Comparison of ENCODE assay signal across 30 mouse cellular contexts in genomic region chrX:88158037-88158436, GRCm38 (mm10). TPM values are rescaled to one million over a fixed set of nuclear protein-coding genes. Genes with fewer than 3 reads are reported as not detected.
DNase-seq lines count a peak whose midpoint lies in the region; ATAC-seq and TF ChIP-seq lines count a peak whose summit lies in the region.
"Had no signal": no experiment of that assay in that cellular context is flagged by ENCODE, and none has a peak within 500 bp of the region (broad histone marks: within the 10 kb centered on the region; RNA-seq: fewer than 3 reads in every experiment).

No protein-coding gene starts in this region.

- ATAC-seq in forebrain, embryonic 14.5 days, result peak; percentile 40; the same call in 1 of the 2 replicates
- no peak for ATAC-seq in forebrain, embryonic 11.5 days (replicated peaks; ENCODE audit: low FRiP score)
- ATAC-seq in midbrain, embryonic 14.5 days (ENCODE audit: low FRiP score, low TSS enrichment), result no peak
- no peak for ATAC-seq in midbrain, postnatal 0 days (ENCODE audit: low FRiP score)
- peak; percentile 46; the same call in 1 of the 2 replicates for ATAC-seq in neural tube, embryonic 14.5 days (ENCODE audit: low read depth)
- ATAC-seq: CD4-positive, CD25-positive, alpha-beta regulatory T cell, adult 4 months had no signal

- no peaks in the 10 kb centered on the region for H3K4me1 ChIP-seq in forebrain, embryonic 14.5 days (ENCODE audit: control insufficient read depth, insufficient read depth, low read length)
- no peaks in the 10 kb centered on the region for H3K4me1 ChIP-seq in forebrain, embryonic 11.5 days (replicated peaks; ENCODE audit: control insufficient read depth, insufficient read depth, low read length)
- H3K4me1 ChIP-seq in midbrain, embryonic 14.5 days (ENCODE audit: control insufficient read depth, insufficient read depth, low read length), result no peaks in the 10 kb centered on the region
- no peaks in the 10 kb centered on the region for H3K4me1 ChIP-seq in midbrain, postnatal 0 days (ENCODE audit: insufficient read depth, low read length)
- H3K4me1 ChIP-seq in ES-E14 (ENCODE audit: control insufficient read depth in 2 of 2, insufficient read depth in 2 of 2, low read length in 2 of 2, poor library complexity in 1 of 2), result no peaks in the 10 kb centered on the region; a peak in 1 of 4 replicates
- H3K4me1 ChIP-seq in neural tube, embryonic 14.5 days (ENCODE audit: control insufficient read depth, insufficient read depth, low read length), result no peaks in the 10 kb centered on the region
- H3K4me1 ChIP-seq: embryonic facial prominence, embryonic 12.5 days; forebrain, embryonic 12.5 days; limb, embryonic 10.5 days; liver, embryonic 15.5 days; lung, embryonic 15.5 days had no signal

- no peaks in the 10 kb centered on the region for H3K36me3 ChIP-seq in forebrain, embryonic 14.5 days (ENCODE audit: control insufficient read depth, insufficient read depth, low read length)
- no peaks in the 10 kb centered on the region for H3K36me3 ChIP-seq in forebrain, embryonic 11.5 days (ENCODE audit: control insufficient read depth, insufficient read depth, low read length)
- no peaks in the 10 kb centered on the region for H3K36me3 ChIP-seq in midbrain, embryonic 14.5 days (ENCODE audit: control insufficient read depth, insufficient read depth, low read length)
- no peaks in the 10 kb centered on the region for H3K36me3 ChIP-seq in midbrain, postnatal 0 days (ENCODE audit: insufficient read depth, low read length)
- H3K36me3 ChIP-seq in ES-E14 (ENCODE audit: control insufficient read depth, insufficient read depth, low read length, poor library complexity, severe bottlenecking), result no peaks in the 10 kb centered on the region
- no peaks in the 10 kb centered on the region for H3K36me3 ChIP-seq in neural tube, embryonic 14.5 days (ENCODE audit: control insufficient read depth, insufficient read depth, low read length)
- H3K36me3 ChIP-seq: embryonic facial prominence, embryonic 12.5 days; forebrain, embryonic 12.5 days; limb, embryonic 10.5 days; liver, embryonic 15.5 days; lung, embryonic 15.5 days had no signal

- peak; percentile 45 for DNase-seq in forebrain, embryonic 14.5 days (ENCODE audit: low spot score)
- no peak for DNase-seq in forebrain, embryonic 11.5 days (ENCODE audit: low spot score)
- peak; percentile 3 for DNase-seq in midbrain, embryonic 14.5 days
- DNase-seq in midbrain, postnatal 0 days (ENCODE audit: low spot score), result no peak
- DNase-seq in ES-E14 (ENCODE audit: low read depth, low spot score), result peak; percentile 21
- no peak for DNase-seq in cerebellum, adult 9-11 months
- DNase-seq: adrenal gland, postnatal 14 days; cerebellum, adult 11 months; cerebellum, postnatal 10 days; gastrocnemius, postnatal 14 days; heart, adult 11 months; kidney, adult 11 months; kidney, postnatal 4 days; liver; lung, postnatal 4 days; right cerebral cortex, postnatal 14 days had no signal

- no peak for TF ChIP-seq CTCF in midbrain, postnatal 0 days (IDR thresholded peaks at IDR 0.05)

- H3K9me3 ChIP-seq in forebrain, embryonic 14.5 days (replicated peaks; ENCODE audit: control insufficient read depth, low read length), result no peaks in the 10 kb centered on the region
- H3K9me3 ChIP-seq in forebrain, embryonic 11.5 days (ENCODE audit: control insufficient read depth, low read length), result no peaks in the 10 kb centered on the region
- no peaks in the 10 kb centered on the region for H3K9me3 ChIP-seq in midbrain, embryonic 14.5 days (ENCODE audit: control insufficient read depth, low read length)
- no peaks in the 10 kb centered on the region for H3K9me3 ChIP-seq in midbrain, postnatal 0 days (ENCODE audit: low read length)
- H3K9me3 ChIP-seq in ES-E14 (ENCODE audit: control insufficient read depth, insufficient read depth, low read depth, low read length), result no peaks in the 10 kb centered on the region
- H3K9me3 ChIP-seq in neural tube, embryonic 14.5 days (ENCODE audit: control insufficient read depth, low read length), result no peaks in the 10 kb centered on the region
- H3K9me3 ChIP-seq: embryonic facial prominence, embryonic 12.5 days; forebrain, embryonic 12.5 days; limb, embryonic 10.5 days; liver, embryonic 15.5 days; lung, embryonic 15.5 days had no signal

- H3K27ac ChIP-seq in forebrain, embryonic 14.5 days (ENCODE audit: low read depth, low read length), result no peak overlapping the region
- no peak overlapping the region for H3K27ac ChIP-seq in forebrain, embryonic 11.5 days (ENCODE audit: low read depth, low read length)
- no peak overlapping the region for H3K27ac ChIP-seq in midbrain, embryonic 14.5 days (replicated peaks; ENCODE audit: low read depth, low read length)
- H3K27ac ChIP-seq in midbrain, postnatal 0 days (ENCODE audit: low read depth, low read length), result no peak overlapping the region
- no peak overlapping the region; the same call in 1 of the 2 replicates for H3K27ac ChIP-seq in ES-E14 (ENCODE audit: insufficient read depth, low read depth, low read length, poor library complexity, severe bottlenecking)
- H3K27ac ChIP-seq in neural tube, embryonic 14.5 days (ENCODE audit: low read depth, low read length), result no peak overlapping the region
- H3K27ac ChIP-seq: embryonic facial prominence, embryonic 12.5 days; forebrain, embryonic 12.5 days; limb, embryonic 10.5 days; liver, embryonic 15.5 days; lung, embryonic 15.5 days; stomach, postnatal 0 days had no signal

- H3K27me3 ChIP-seq in forebrain, embryonic 14.5 days (replicated peaks; ENCODE audit: control insufficient read depth, insufficient read depth, low read length), result no peaks in the 10 kb centered on the region
- no peaks in the 10 kb centered on the region for H3K27me3 ChIP-seq in forebrain, embryonic 11.5 days (ENCODE audit: control insufficient read depth, insufficient read depth, low read length)
- H3K27me3 ChIP-seq in midbrain, embryonic 14.5 days (ENCODE audit: control insufficient read depth, insufficient read depth, low read length), result no peaks in the 10 kb centered on the region
- H3K27me3 ChIP-seq in midbrain, postnatal 0 days (ENCODE audit: insufficient read depth, low read length), result no peaks in the 10 kb centered on the region
- H3K27me3 ChIP-seq in neural tube, embryonic 14.5 days (ENCODE audit: control insufficient read depth, insufficient read depth, low read length), result no peaks in the 10 kb centered on the region
- H3K27me3 ChIP-seq: embryonic facial prominence, embryonic 12.5 days; forebrain, embryonic 12.5 days; liver, embryonic 15.5 days; lung, embryonic 15.5 days had no signal

- in situ Hi-C loops in ES-E14 (cut with MboI; ENCODE audit: low sequenced_read_pairs in 2 of 2, unreplicated experiment in 2 of 2), result no loop called here

- WGBS in forebrain, embryonic 14.5 days, result 42% methylated on average over 2 of the region's 2 CpGs
- WGBS in forebrain, embryonic 11.5 days, result 45% methylated on average over 2 of the region's 2 CpGs
- 38% methylated on average over 2 of the region's 2 CpGs for WGBS in midbrain, embryonic 14.5 days
- 42% methylated on average over 2 of the region's 2 CpGs for WGBS in midbrain, postnatal 0 days
- WGBS in neural tube, embryonic 14.5 days, result 24% methylated on average over 2 of the region's 2 CpGs

- no peak overlapping the region for H3K4me2 ChIP-seq in forebrain, embryonic 14.5 days (ENCODE audit: low read length)
- H3K4me2 ChIP-seq in forebrain, embryonic 11.5 days (ENCODE audit: low read depth, low read length, severe bottlenecking), result no peak overlapping the region
- no peak overlapping the region for H3K4me2 ChIP-seq in midbrain, embryonic 14.5 days (ENCODE audit: low read length)
- no peak overlapping the region for H3K4me2 ChIP-seq in midbrain, postnatal 0 days (ENCODE audit: low read depth, low read length, poor library complexity, severe bottlenecking)
- no peak overlapping the region for H3K4me2 ChIP-seq in neural tube, embryonic 14.5 days (ENCODE audit: low read depth, low read length)
- H3K4me2 ChIP-seq: embryonic facial prominence, embryonic 12.5 days; forebrain, embryonic 12.5 days; heart, embryonic 11.5 days; liver, embryonic 15.5 days; lung, embryonic 15.5 days had no signal

- no peak overlapping the region for H3K4me3 ChIP-seq in forebrain, embryonic 14.5 days (ENCODE audit: low read depth, low read length)
- no peak overlapping the region for H3K4me3 ChIP-seq in forebrain, embryonic 11.5 days (ENCODE audit: low read depth, low read length)
- no peak overlapping the region for H3K4me3 ChIP-seq in midbrain, embryonic 14.5 days (replicated peaks; ENCODE audit: low read depth, low read length)
- no peak overlapping the region for H3K4me3 ChIP-seq in midbrain, postnatal 0 days (ENCODE audit: low read depth, low read length)
- no peak overlapping the region for H3K4me3 ChIP-seq in ES-E14 (ENCODE audit: insufficient read depth in 1 of 2, low read depth in 1 of 2, low read length in 2 of 2, poor library complexity in 1 of 2, severe bottlenecking in 1 of 2)
- no peak overlapping the region for H3K4me3 ChIP-seq in neural tube, embryonic 14.5 days (ENCODE audit: low read depth, low read length)
- H3K4me3 ChIP-seq: embryonic facial prominence, embryonic 12.5 days; forebrain, embryonic 12.5 days; limb, embryonic 10.5 days; liver, embryonic 15.5 days; lung, embryonic 15.5 days had no signal

- no peak overlapping the region for H3K9ac ChIP-seq in forebrain, embryonic 14.5 days (ENCODE audit: low read length)
- no peak overlapping the region for H3K9ac ChIP-seq in forebrain, embryonic 11.5 days (ENCODE audit: low read length)
- no peak overlapping the region for H3K9ac ChIP-seq in midbrain, embryonic 14.5 days (replicated peaks; ENCODE audit: low read length)
- no peak overlapping the region for H3K9ac ChIP-seq in midbrain, postnatal 0 days (replicated peaks; ENCODE audit: low read length, poor library complexity, severe bottlenecking)
- no peak overlapping the region for H3K9ac ChIP-seq in ES-E14 (ENCODE audit: insufficient read depth, low read depth, low read length, poor library complexity, severe bottlenecking)
- H3K9ac ChIP-seq in neural tube, embryonic 14.5 days (replicated peaks; ENCODE audit: low read depth, low read length), result no peak overlapping the region
- H3K9ac ChIP-seq: embryonic facial prominence, embryonic 12.5 days; forebrain, embryonic 12.5 days; liver, embryonic 15.5 days; lung, embryonic 15.5 days had no signal

TF ChIP-seq in ES-E14, 5 proteins besides CTCF, POLR2A, EP300 and RAD21 (continues in another document):
- no peak for TF ChIP-seq HCFC1 (IDR thresholded peaks at IDR 0.05; ENCODE audit: borderline replicate concordance, insufficient read depth, low read length)
- 0 out of 2 replicates have a peak, but pooled peaks have one; percentile 18 for TF ChIP-seq CHD2 (IDR thresholded peaks at IDR 0.05; ENCODE audit: low read depth, low read length)

RNA-seq across cellular contexts. Expression of gene Il1rapl1, which starts 42.6 kb away (rescaled TPM):
- 0.95 and 2.4 TPM in 2 replicates for polyA plus RNA-seq in forebrain, embryonic 14.5 days (2014; fragmentation: Nextera tagmentation; extraction: Ambion mirVana)
- 0.41 and 0.53 TPM in 2 replicates for polyA plus RNA-seq in forebrain, embryonic 11.5 days (2014; fragmentation: Nextera tagmentation; extraction: Ambion mirVana)
- 4.4 and 6.8 TPM in 2 replicates for polyA plus RNA-seq in midbrain, embryonic 14.5 days (2014; fragmentation: Nextera tagmentation; extraction: Ambion mirVana)
- 9.7 and 13.5 TPM in 2 replicates for total RNA-seq in midbrain, postnatal 0 days (2014; rRNA removed)
- polyA plus RNA-seq in midbrain, postnatal 0 days (2015; fragmentation: Nextera tagmentation; extraction: Ambion mirVana), result 3.4 and 4.6 TPM in 2 replicates
- not detected in 2 replicates for total RNA-seq in ES-E14 (2012; rRNA removed)
- 5.8 and 10.3 TPM in 2 replicates for polyA plus RNA-seq in neural tube, embryonic 14.5 days (2014; fragmentation: Nextera tagmentation; extraction: Ambion mirVana)
- total RNA-seq: hematopoietic stem cell, adult 5-6 weeks; megakaryocyte-erythroid progenitor cell, adult 5-6 weeks; MEL; neutrophil, adult 5-6 weeks had no signal
- polyA plus RNA-seq: liver, embryonic 15.5 days; thymus, postnatal 0 days had no signal

Comparison
In these comparisons a context has a peak if more than half of its experiments do, and no peak if none do; other contexts are left out.
1. ATAC-seq: peak in forebrain, embryonic 14.5 days (single experiment) and neural tube, embryonic 14.5 days (single experiment); none in forebrain, embryonic 11.5 days (single experiment), midbrain, embryonic 14.5 days (single experiment) and midbrain, postnatal 0 days (single experiment).
2. DNase-seq: peak in forebrain, embryonic 14.5 days (single experiment), midbrain, embryonic 14.5 days (single experiment) and ES-E14 (single experiment); none in forebrain, embryonic 11.5 days (single experiment), midbrain, postnatal 0 days (single experiment) and cerebellum, adult 9-11 months (single experiment).